Mouse (Mus musculus): ENCODE data around the gene Amz1. TPM values are rescaled to one million over a fixed set of nuclear protein-coding genes. Genes with fewer than 3 reads are reported as not detected.

Amz1 gene
- polyA plus RNA-seq, 1 experiment from 2014 or later: 3.9 TPM

DNA sequence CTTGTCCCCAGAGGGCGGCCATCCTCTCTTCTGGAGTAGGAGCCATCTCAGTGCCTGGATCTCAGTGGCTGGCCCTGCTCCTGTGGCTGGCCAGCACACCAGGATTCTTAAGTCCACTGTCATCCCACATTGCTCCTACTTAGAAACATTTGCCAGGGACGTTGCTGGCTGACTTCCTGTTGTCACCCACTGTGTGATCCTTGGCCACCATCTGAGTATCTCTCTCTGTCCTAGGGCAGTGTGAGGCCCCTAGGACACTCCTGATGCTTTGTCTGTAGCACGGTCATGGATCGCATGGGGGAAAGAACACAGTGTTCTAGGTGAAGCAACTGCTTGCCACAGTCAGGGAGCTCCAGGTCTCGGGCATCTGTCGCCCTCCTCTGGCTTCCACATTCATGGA is 13.6 kb upstream of the Amz1 start:
- DNase-seq (ENCODE audit: low spot score) (no peak), ATAC-seq (ENCODE audit: low FRiP score) (no peak)
- Histone ChIP-seq H3K27ac (no peak overlapping the region), H3K27me3 (ENCODE audit: control insufficient read depth, insufficient read depth, low read length) (no peaks in the 10 kb centered on the region), H3K4me3 (replicated peaks; ENCODE audit: low read length) (no peak overlapping the region), H3K9me3 (ENCODE audit: control insufficient read depth, low read length) (no peaks in the 10 kb centered on the region), H3K9ac (no peak overlapping the region), H3K4me2 (replicated peaks) (no peak overlapping the region), H3K4me1 (replicated peaks; ENCODE audit: control insufficient read depth, insufficient read depth, low read length) (peaks cover 13% of the 10 kb centered on the region), H3K36me3 (replicated peaks; ENCODE audit: control insufficient read depth, insufficient read depth) (peaks cover 64% of the 10 kb centered on the region)
- WGBS: 90% methylated on average over 6 of the region's 6 CpGs

DNA sequence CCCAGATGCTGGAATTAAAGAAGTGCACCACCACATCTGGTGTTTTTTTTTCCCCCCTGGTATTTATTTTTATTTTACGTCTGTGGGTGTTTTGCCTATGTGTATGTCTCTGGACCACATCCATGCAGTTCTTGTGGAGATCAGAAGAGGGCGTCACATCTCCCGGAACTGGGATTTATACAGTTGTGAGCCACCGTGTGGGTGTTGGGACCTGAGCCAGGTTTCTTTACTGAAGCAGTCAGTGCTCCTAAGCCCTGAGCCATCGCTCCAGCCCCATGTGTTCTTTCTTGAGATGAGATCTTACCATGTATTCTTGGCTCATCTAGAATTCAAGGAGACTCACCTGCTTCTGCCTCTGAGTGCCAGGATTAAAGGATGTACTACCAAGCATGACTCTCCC is 12.9 kb upstream of the Amz1 start:
- no peaks in the 10 kb centered on the region for H3K27me3 ChIP-seq (ENCODE audit: control insufficient read depth, insufficient read depth, low read length)
- H3K27ac ChIP-seq: no peak overlapping the region
- peaks cover 72% of the 10 kb centered on the region for H3K36me3 ChIP-seq (replicated peaks; ENCODE audit: control insufficient read depth, insufficient read depth)
- no peak overlapping the region for H3K9ac ChIP-seq
- no peak overlapping the region for H3K4me3 ChIP-seq (replicated peaks; ENCODE audit: low read length)
- H3K4me1 ChIP-seq (replicated peaks; ENCODE audit: control insufficient read depth, insufficient read depth, low read length): peaks cover 6% of the 10 kb centered on the region
- WGBS: 85% methylated on average over 5 of the region's 5 CpGs
- DNase-seq (ENCODE audit: low spot score) (no peak), ATAC-seq (ENCODE audit: low FRiP score) (no peak)
- H3K9me3 ChIP-seq (ENCODE audit: control insufficient read depth, low read length): no peaks in the 10 kb centered on the region
- no peak overlapping the region for H3K4me2 ChIP-seq (replicated peaks)

DNA sequence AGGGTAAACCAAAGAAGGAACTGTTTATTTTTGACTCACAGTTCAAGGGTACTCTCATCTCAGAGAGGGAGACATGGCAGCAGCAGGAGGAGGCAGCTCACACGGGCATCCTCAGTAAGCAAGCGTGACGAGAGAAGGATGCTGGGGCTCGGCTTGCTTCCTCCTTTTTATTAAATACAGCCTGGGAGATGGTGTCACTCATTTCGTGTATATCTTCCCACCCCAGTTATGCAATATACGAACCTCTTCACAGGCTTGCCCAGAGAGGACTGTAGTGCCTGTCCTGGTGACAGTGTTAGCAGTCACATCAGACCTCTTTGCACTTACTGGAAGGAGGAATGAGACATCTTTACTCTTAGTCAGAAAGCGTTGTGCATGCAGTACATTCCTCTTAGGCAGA is 3.2 kb upstream of the Amz1 start:
- Histone ChIP-seq H3K36me3 (replicated peaks; ENCODE audit: control insufficient read depth, insufficient read depth) (peaks cover 40% of the 10 kb centered on the region), H3K4me1 (replicated peaks; ENCODE audit: control insufficient read depth, insufficient read depth, low read length) (no peaks in the 10 kb centered on the region), H3K9ac (no peak overlapping the region), H3K27ac (no peak overlapping the region), H3K4me3 (replicated peaks; ENCODE audit: low read length) (no peak overlapping the region), H3K9me3 (ENCODE audit: control insufficient read depth, low read length) (no peaks in the 10 kb centered on the region), H3K4me2 (replicated peaks) (no peak overlapping the region), H3K27me3 (ENCODE audit: control insufficient read depth, insufficient read depth, low read length) (no peaks in the 10 kb centered on the region)
- ATAC-seq (ENCODE audit: low FRiP score): no peak
- WGBS: 88% methylated on average over 7 of the region's 7 CpGs
- DNase-seq (ENCODE audit: low spot score): no peak

DNA sequence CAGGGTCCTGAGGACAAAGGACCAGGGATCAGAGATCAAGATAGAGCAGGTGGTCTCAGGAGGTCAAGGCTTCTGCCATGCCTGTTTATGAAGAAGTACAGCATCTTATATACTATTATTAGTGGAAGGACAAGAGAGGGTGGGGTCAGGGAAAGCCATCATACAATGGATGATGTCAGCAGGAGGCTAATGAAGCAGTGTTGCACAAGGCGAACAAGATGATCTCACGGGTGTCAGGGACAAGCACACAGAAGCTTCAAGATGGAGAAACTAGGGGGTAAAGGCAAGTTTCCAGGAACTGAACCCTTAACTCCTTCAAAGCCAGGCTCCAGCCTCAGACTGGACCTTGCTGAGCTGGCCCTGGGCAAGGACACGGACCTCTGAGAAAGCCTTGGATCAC is 1.8 kb upstream of the Amz1 start:
- ATAC-seq (ENCODE audit: low FRiP score) (no peak), DNase-seq (ENCODE audit: low spot score) (no peak)
- Histone ChIP-seq H3K27ac (no peak overlapping the region), H3K9ac (no peak overlapping the region), H3K4me3 (replicated peaks; ENCODE audit: low read length) (no peak overlapping the region), H3K4me1 (replicated peaks; ENCODE audit: control insufficient read depth, insufficient read depth, low read length) (no peaks in the 10 kb centered on the region), H3K9me3 (ENCODE audit: control insufficient read depth, low read length) (no peaks in the 10 kb centered on the region), H3K27me3 (ENCODE audit: control insufficient read depth, insufficient read depth, low read length) (no peaks in the 10 kb centered on the region), H3K4me2 (replicated peaks) (no peak overlapping the region), H3K36me3 (replicated peaks; ENCODE audit: control insufficient read depth, insufficient read depth) (peaks cover 27% of the 10 kb centered on the region)
- WGBS: 68% methylated on average over 3 of the region's 3 CpGs

DNA sequence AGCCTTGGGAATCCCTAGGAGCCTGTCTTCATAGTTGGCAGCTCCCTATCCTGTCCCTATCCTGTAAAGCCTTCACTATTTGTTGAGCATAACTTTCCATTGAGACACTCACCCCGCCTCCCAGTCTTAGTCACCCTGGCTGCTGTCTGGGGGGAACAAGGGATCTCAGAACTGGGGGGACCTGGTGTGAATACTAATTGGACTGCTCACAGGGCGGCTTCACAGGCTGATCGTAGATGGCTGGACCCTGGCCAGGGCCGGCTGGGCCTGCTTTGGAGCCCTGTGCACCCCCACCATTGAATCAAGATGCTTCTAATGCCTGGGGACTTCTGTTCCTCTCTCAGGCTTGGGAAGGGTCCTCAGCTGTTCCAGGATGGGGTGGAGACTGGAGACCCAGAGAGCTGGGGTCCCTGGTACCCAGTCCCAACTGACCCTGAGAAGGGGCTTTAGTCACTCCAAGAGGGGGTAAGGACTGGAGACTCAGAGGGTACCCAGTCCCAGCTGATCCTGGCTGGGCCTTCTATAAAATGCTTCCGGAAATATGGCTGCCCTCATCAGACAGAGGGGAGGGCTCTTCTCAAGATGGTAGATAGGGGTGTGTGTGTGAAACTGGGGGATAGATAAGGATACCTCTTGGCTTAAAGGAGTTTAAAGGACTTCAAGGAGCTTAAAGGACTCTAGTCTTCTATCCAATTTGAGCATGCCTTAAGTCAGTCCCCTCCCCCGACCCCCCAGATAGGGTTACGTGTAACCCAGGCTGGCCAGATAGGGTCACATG is 2.3 kb downstream of the Amz1 start:
- peak; percentile 81 for ATAC-seq (ENCODE audit: low FRiP score)
- Histone ChIP-seq H3K36me3 (replicated peaks; ENCODE audit: control insufficient read depth, insufficient read depth) (no peaks in the 10 kb centered on the region), H3K27me3 (ENCODE audit: control insufficient read depth, insufficient read depth, low read length) (no peaks in the 10 kb centered on the region), H3K9me3 (ENCODE audit: control insufficient read depth, low read length) (no peaks in the 10 kb centered on the region), H3K4me2 (replicated peaks) (no peak overlapping the region), H3K4me1 (replicated peaks; ENCODE audit: control insufficient read depth, insufficient read depth, low read length) (no peaks in the 10 kb centered on the region), H3K4me3 (replicated peaks; ENCODE audit: low read length) (no peak overlapping the region), H3K27ac (peak overlapping the region; percentile 63), H3K9ac (no peak overlapping the region)
- DNase-seq (ENCODE audit: low spot score): peak; percentile 72
- 62% methylated on average over 7 of the region's 7 CpGs for WGBS

DNA sequence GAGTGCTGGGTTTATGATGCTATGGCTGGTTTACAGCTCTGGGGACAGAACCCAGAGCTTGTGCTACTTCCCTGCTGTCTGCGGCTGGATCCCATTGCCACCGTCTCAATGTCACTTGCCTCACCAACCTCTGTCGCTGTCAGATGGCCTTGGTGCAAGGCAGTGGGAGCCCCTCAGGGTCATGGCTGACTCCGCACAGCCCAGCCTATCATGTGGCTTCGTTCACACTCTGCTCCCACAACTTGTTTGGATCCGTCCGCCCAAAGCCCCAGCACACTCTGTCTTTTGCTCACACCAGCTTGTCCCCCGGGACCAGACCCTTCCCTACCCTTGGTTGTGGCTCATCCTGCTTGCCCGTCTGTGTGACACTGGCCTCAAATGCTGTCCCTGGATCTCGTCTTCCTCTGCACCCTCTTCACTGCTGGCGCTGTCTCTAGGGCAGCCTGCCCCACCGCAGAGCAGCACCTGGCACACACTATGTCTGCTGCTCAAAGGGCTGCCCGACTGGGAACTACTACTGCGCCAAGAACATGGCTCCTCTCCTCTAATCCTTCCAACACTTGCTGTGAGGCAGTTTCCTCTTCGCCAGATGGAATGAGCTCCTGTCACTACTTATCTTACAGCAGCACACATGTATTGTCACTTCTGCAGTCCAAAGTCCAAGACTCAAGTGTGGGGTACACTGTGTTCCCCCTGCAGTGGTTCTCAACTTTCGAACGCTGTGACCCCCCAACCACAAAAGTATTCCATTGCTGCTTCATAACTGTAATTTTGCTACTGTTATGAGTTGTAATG is 3.2 kb downstream of the Amz1 start:
- ATAC-seq (ENCODE audit: low FRiP score): no peak
- no peaks in the 10 kb centered on the region for H3K9me3 ChIP-seq (ENCODE audit: control insufficient read depth, low read length)
- no peak overlapping the region for H3K4me3 ChIP-seq (replicated peaks; ENCODE audit: low read length)
- H3K27me3 ChIP-seq (ENCODE audit: control insufficient read depth, insufficient read depth, low read length): no peaks in the 10 kb centered on the region
- 83% methylated on average over 17 of the region's 17 CpGs for WGBS
- no peaks in the 10 kb centered on the region for H3K4me1 ChIP-seq (replicated peaks; ENCODE audit: control insufficient read depth, insufficient read depth, low read length)
- no peaks in the 10 kb centered on the region for H3K36me3 ChIP-seq (replicated peaks; ENCODE audit: control insufficient read depth, insufficient read depth)
- DNase-seq (ENCODE audit: low spot score): no peak
- H3K27ac ChIP-seq: peak overlapping the region; percentile 63; the same call in 1 of the 2 replicates
- no peak overlapping the region for H3K4me2 ChIP-seq (replicated peaks)
- H3K9ac ChIP-seq: no peak overlapping the region

DNA sequence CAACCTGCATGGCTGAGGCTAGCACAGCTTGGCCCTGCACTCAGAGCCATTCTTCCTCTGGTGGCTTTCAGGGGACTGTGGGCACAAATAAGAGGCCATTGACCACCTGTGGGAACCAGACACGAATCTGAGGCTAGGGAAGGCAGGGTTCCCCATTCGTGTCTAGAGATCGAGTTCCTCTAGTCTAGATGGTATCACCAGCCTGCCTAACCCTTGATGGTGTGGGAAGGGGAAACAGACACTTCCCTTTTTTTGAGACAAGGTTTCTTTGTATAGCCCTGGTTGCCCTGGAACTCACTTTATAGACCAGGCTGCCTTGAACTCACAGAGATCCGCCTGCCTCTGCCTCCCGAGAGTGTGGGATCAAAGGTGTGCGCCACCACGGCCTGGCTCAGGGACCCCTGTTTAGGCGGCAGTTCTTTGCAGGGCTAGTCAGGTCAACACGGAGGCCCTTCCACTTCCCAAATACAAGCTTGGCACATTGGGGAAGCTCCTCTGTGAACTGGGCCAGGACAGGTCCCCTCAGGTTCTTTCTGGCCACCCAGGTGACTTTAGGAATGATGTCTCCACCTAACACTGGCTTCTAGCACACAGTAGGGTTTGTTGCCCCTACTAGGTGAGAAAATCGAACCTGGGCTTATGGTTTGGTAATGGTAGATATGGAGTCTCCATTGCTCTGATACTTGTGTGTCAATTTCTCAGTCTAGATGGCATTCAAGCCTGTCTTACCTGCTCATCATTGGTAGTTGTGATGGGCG is 7.3 kb downstream of the Amz1 start:
- Histone ChIP-seq H3K4me1 (replicated peaks; ENCODE audit: control insufficient read depth, insufficient read depth, low read length) (no peaks in the 10 kb centered on the region; the same call in 1 of the 2 replicates), H3K9me3 (ENCODE audit: control insufficient read depth, low read length) (no peaks in the 10 kb centered on the region), H3K4me2 (replicated peaks) (no peak overlapping the region), H3K36me3 (replicated peaks; ENCODE audit: control insufficient read depth, insufficient read depth) (no peaks in the 10 kb centered on the region), H3K27me3 (ENCODE audit: control insufficient read depth, insufficient read depth, low read length) (peaks cover 14% of the 10 kb centered on the region), H3K9ac (no peak overlapping the region), H3K4me3 (replicated peaks; ENCODE audit: low read length) (no peak overlapping the region), H3K27ac (no peak overlapping the region)
- 88% methylated on average over 11 of the region's 11 CpGs for WGBS
- no peak for DNase-seq (ENCODE audit: low spot score)
- ATAC-seq (ENCODE audit: low FRiP score): no peak

DNA sequence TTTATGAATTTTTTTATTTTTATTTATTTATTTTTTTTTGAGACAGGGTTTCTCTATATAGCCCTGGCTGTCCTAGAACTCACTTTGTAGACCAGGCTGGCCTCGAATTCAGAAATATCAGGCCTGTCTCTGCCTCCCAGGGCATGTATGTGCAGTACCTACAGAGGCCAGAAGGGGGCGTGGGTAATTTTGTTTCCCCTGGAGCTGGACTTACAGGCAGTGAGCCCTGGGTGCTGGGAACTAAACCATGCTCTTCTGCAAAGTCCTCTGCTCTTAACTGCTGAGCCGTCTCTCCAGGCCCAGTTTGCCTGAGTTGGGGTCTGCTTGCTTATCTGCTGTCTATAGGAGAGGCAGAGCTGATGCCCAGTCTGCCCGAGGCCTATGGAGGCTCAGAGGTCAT is 8.3 kb downstream of the Amz1 start:
- H3K27me3 ChIP-seq (ENCODE audit: control insufficient read depth, insufficient read depth, low read length): peaks cover 22% of the 10 kb centered on the region
- H3K9ac ChIP-seq: no peak overlapping the region
- WGBS: 67% methylated on average over 4 of the region's 4 CpGs
- H3K27ac ChIP-seq: no peak overlapping the region
- H3K4me3 ChIP-seq (replicated peaks; ENCODE audit: low read length): no peak overlapping the region
- H3K36me3 ChIP-seq (replicated peaks; ENCODE audit: control insufficient read depth, insufficient read depth): no peaks in the 10 kb centered on the region
- no peaks in the 10 kb centered on the region; the same call in 1 of the 2 replicates for H3K4me1 ChIP-seq (replicated peaks; ENCODE audit: control insufficient read depth, insufficient read depth, low read length)
- no peaks in the 10 kb centered on the region for H3K9me3 ChIP-seq (ENCODE audit: control insufficient read depth, low read length)
- no peak overlapping the region for H3K4me2 ChIP-seq (replicated peaks)
- no peak for DNase-seq (ENCODE audit: low spot score)
- ATAC-seq (ENCODE audit: low FRiP score): no peak

DNA sequence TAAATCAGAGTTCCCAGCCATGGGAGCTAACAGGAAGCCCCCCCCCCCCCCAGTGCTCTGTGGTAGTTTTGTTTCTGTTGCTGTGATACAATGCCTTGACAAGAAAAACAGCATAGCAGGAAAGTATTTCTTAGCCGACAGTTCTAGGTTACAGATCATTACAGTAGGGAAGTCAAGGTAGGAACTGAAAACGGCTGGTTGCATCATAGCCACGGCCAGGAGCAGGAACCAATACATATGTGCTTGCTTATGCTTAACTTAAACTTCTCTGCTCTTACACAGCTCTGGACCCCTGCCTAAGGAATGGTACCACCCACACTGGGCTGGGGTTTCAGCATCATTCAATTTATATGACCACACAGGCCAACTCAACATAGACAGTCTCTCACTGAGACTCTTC is 9.4 kb downstream of the Amz1 start:
- WGBS: 79% methylated on average over 3 of the region's 3 CpGs
- peaks cover 23% of the 10 kb centered on the region for H3K27me3 ChIP-seq (ENCODE audit: control insufficient read depth, insufficient read depth, low read length)
- no peak for DNase-seq (ENCODE audit: low spot score)
- H3K4me1 ChIP-seq (replicated peaks; ENCODE audit: control insufficient read depth, insufficient read depth, low read length): no peaks in the 10 kb centered on the region; the same call in 1 of the 2 replicates
- H3K9ac ChIP-seq: no peak overlapping the region
- H3K4me2 ChIP-seq (replicated peaks): no peak overlapping the region
- H3K27ac ChIP-seq: no peak overlapping the region
- H3K36me3 ChIP-seq (replicated peaks; ENCODE audit: control insufficient read depth, insufficient read depth): no peaks in the 10 kb centered on the region
- no peak for ATAC-seq (ENCODE audit: low FRiP score)
- no peak overlapping the region for H3K4me3 ChIP-seq (replicated peaks; ENCODE audit: low read length)
- no peaks in the 10 kb centered on the region for H3K9me3 ChIP-seq (ENCODE audit: control insufficient read depth, low read length)

All from hindbrain, embryonic 14.5 days (tissue).